Mouse (Mus musculus): ENCODE measurements around the gene Usp22. TPM values are rescaled to one million over a fixed set of nuclear protein-coding genes. Genes with fewer than 3 reads are reported as not detected.

Usp22 gene
- polyA plus RNA-seq, 1 experiment from 2014 or later = 529 TPM

GRCm38 (mm10) chr11:61207487-61208246 is 32.8 kb upstream of the Usp22 start, which contains the start of gene Aldh3a1:
Gene Aldh3a1 (plus strand): TSS chr11:61207537.
- H3K4me2 ChIP-seq (ENCODE audit: low read length) = no peak within 1 kb of the TSS
- no peak for ATAC-seq (ENCODE audit: low FRiP score, low TSS enrichment)

GRCm38 (mm10) chr11:61206136-61206535 is 31.3 kb upstream of the Usp22 start:
- Histone ChIP-seq H3K4me1 (ENCODE audit: control insufficient read depth, insufficient read depth, low read length) (no peaks in the 10 kb centered on the region), H3K27ac (replicated peaks; ENCODE audit: low read depth, low read length) (no peak overlapping the region), H3K9ac (replicated peaks; ENCODE audit: low read length) (no peak overlapping the region), H3K4me3 (replicated peaks; ENCODE audit: low read depth, low read length) (no peak overlapping the region), H3K4me2 (ENCODE audit: low read length) (no peak overlapping the region), H3K9me3 (ENCODE audit: control insufficient read depth, low read length) (no peaks in the 10 kb centered on the region), H3K27me3 (ENCODE audit: control insufficient read depth, insufficient read depth, low read length) (no peaks in the 10 kb centered on the region), H3K36me3 (ENCODE audit: control insufficient read depth, insufficient read depth, low read length) (no peaks in the 10 kb centered on the region)
- ATAC-seq (ENCODE audit: low FRiP score, low TSS enrichment) = no peak
- DNase-seq = no peak
- WGBS = 94% methylated on average over 3 of the region's 3 CpGs

More at GRCm38 (mm10) chr11:61207487-61208246, 32.8 kb upstream of the Usp22 start, which contains the start of gene Aldh3a1:
- H3K9me3 ChIP-seq (ENCODE audit: control insufficient read depth, low read length) = no peaks in the 10 kb centered on the region
- H3K9ac ChIP-seq (replicated peaks; ENCODE audit: low read length) = no peak within 1 kb of the TSS
- H3K4me1 ChIP-seq (ENCODE audit: control insufficient read depth, insufficient read depth, low read length) = no peaks in the 10 kb centered on the region
- no peak within 1 kb of the TSS for H3K4me3 ChIP-seq (replicated peaks; ENCODE audit: low read depth, low read length)
- 74% methylated on average over 10 of the region's 10 CpGs for WGBS
- DNase-seq = no peak
- H3K36me3 ChIP-seq (ENCODE audit: control insufficient read depth, insufficient read depth, low read length) = no peaks in the 10 kb centered on the region
- no peak within 1 kb of the TSS for H3K27ac ChIP-seq (replicated peaks; ENCODE audit: low read depth, low read length)
- no peaks in the 10 kb centered on the region for H3K27me3 ChIP-seq (ENCODE audit: control insufficient read depth, insufficient read depth, low read length)

- DNase-seq = no peak
- no peaks in the 10 kb centered on the region for H3K9me3 ChIP-seq (ENCODE audit: control insufficient read depth, low read length)
Observed at GRCm38 (mm10) chr11:61205167-61205950, 30.5 kb upstream of the Usp22 start.

GRCm38 (mm10) chr11:61202810-61203209 is 28.0 kb upstream of the Usp22 start:
- WGBS = 71% methylated on average over 2 of the region's 2 CpGs
- no peak for ATAC-seq (ENCODE audit: low FRiP score, low TSS enrichment)

More at GRCm38 (mm10) chr11:61205167-61205950, 30.5 kb upstream of the Usp22 start:
- Histone ChIP-seq H3K27me3 (ENCODE audit: control insufficient read depth, insufficient read depth, low read length) (no peaks in the 10 kb centered on the region), H3K4me1 (ENCODE audit: control insufficient read depth, insufficient read depth, low read length) (no peaks in the 10 kb centered on the region), H3K9ac (replicated peaks; ENCODE audit: low read length) (no peak overlapping the region), H3K27ac (replicated peaks; ENCODE audit: low read depth, low read length) (no peak overlapping the region), H3K4me3 (replicated peaks; ENCODE audit: low read depth, low read length) (no peak overlapping the region), H3K4me2 (ENCODE audit: low read length) (no peak overlapping the region), H3K36me3 (ENCODE audit: control insufficient read depth, insufficient read depth, low read length) (no peaks in the 10 kb centered on the region)
- WGBS = 97% methylated on average over 9 of the region's 10 CpGs
- no peak for ATAC-seq (ENCODE audit: low FRiP score, low TSS enrichment)

GRCm38 (mm10) chr11:61202186-61202585 is 27.3 kb upstream of the Usp22 start:
- Histone ChIP-seq H3K27ac (replicated peaks; ENCODE audit: low read depth, low read length) (no peak overlapping the region), H3K9me3 (ENCODE audit: control insufficient read depth, low read length) (no peaks in the 10 kb centered on the region), H3K36me3 (ENCODE audit: control insufficient read depth, insufficient read depth, low read length) (no peaks in the 10 kb centered on the region), H3K4me2 (ENCODE audit: low read length) (no peak overlapping the region), H3K27me3 (ENCODE audit: control insufficient read depth, insufficient read depth, low read length) (no peaks in the 10 kb centered on the region), H3K4me3 (replicated peaks; ENCODE audit: low read depth, low read length) (no peak overlapping the region), H3K9ac (replicated peaks; ENCODE audit: low read length) (no peak overlapping the region), H3K4me1 (ENCODE audit: control insufficient read depth, insufficient read depth, low read length) (no peaks in the 10 kb centered on the region)
- ATAC-seq (ENCODE audit: low FRiP score, low TSS enrichment) = no peak
- WGBS = 52% methylated on average over 6 of the region's 6 CpGs
- peak; percentile 2 for DNase-seq

More at GRCm38 (mm10) chr11:61202810-61203209, 28.0 kb upstream of the Usp22 start:
- H3K4me2 ChIP-seq (ENCODE audit: low read length) = no peak overlapping the region
- no peaks in the 10 kb centered on the region for H3K36me3 ChIP-seq (ENCODE audit: control insufficient read depth, insufficient read depth, low read length)
- H3K9ac ChIP-seq (replicated peaks; ENCODE audit: low read length) = no peak overlapping the region
- H3K4me3 ChIP-seq (replicated peaks; ENCODE audit: low read depth, low read length) = no peak overlapping the region
- DNase-seq = no peak
- H3K27me3 ChIP-seq (ENCODE audit: control insufficient read depth, insufficient read depth, low read length) = no peaks in the 10 kb centered on the region
- no peaks in the 10 kb centered on the region for H3K9me3 ChIP-seq (ENCODE audit: control insufficient read depth, low read length)
- H3K27ac ChIP-seq (replicated peaks; ENCODE audit: low read depth, low read length) = no peak overlapping the region
- H3K4me1 ChIP-seq (ENCODE audit: control insufficient read depth, insufficient read depth, low read length) = no peaks in the 10 kb centered on the region

- no peak overlapping the region for H3K9ac ChIP-seq (replicated peaks; ENCODE audit: low read length)
- no peak overlapping the region for H3K4me3 ChIP-seq (replicated peaks; ENCODE audit: low read depth, low read length)
- H3K9me3 ChIP-seq (ENCODE audit: control insufficient read depth, low read length) = no peaks in the 10 kb centered on the region
- H3K36me3 ChIP-seq (ENCODE audit: control insufficient read depth, insufficient read depth, low read length) = no peaks in the 10 kb centered on the region
- no peaks in the 10 kb centered on the region for H3K27me3 ChIP-seq (ENCODE audit: control insufficient read depth, insufficient read depth, low read length)
- DNase-seq (no peak), ATAC-seq (ENCODE audit: low FRiP score, low TSS enrichment) (no peak)
- H3K4me2 ChIP-seq (ENCODE audit: low read length) = no peak overlapping the region
- no peak overlapping the region for H3K27ac ChIP-seq (replicated peaks; ENCODE audit: low read depth, low read length)
- WGBS = 75% methylated on average over 4 of the region's 4 CpGs
- no peaks in the 10 kb centered on the region for H3K4me1 ChIP-seq (ENCODE audit: control insufficient read depth, insufficient read depth, low read length)
Observed at GRCm38 (mm10) chr11:61199620-61200362, 24.9 kb upstream of the Usp22 start.

- ATAC-seq (ENCODE audit: low FRiP score, low TSS enrichment) (no peak), DNase-seq (no peak)
- no peak overlapping the region for H3K4me2 ChIP-seq (ENCODE audit: low read length)
- no peaks in the 10 kb centered on the region for H3K9me3 ChIP-seq (ENCODE audit: control insufficient read depth, low read length)
- H3K9ac ChIP-seq (replicated peaks; ENCODE audit: low read length) = no peak overlapping the region
- H3K36me3 ChIP-seq (ENCODE audit: control insufficient read depth, insufficient read depth, low read length) = no peaks in the 10 kb centered on the region
- H3K4me3 ChIP-seq (replicated peaks; ENCODE audit: low read depth, low read length) = no peak overlapping the region
- no peaks in the 10 kb centered on the region for H3K4me1 ChIP-seq (ENCODE audit: control insufficient read depth, insufficient read depth, low read length)
- H3K27me3 ChIP-seq (ENCODE audit: control insufficient read depth, insufficient read depth, low read length) = no peaks in the 10 kb centered on the region
- H3K27ac ChIP-seq (replicated peaks; ENCODE audit: low read depth, low read length) = no peak overlapping the region
Observed at GRCm38 (mm10) chr11:61197935-61198334, 23.1 kb upstream of the Usp22 start.

- H3K9me3 ChIP-seq (ENCODE audit: control insufficient read depth, low read length) = no peaks in the 10 kb centered on the region
- 86% methylated on average over 14 of the region's 14 CpGs for WGBS
- H3K4me2 ChIP-seq (ENCODE audit: low read length) = no peak overlapping the region
- no peaks in the 10 kb centered on the region for H3K27me3 ChIP-seq (ENCODE audit: control insufficient read depth, insufficient read depth, low read length)
- no peak overlapping the region for H3K27ac ChIP-seq (replicated peaks; ENCODE audit: low read depth, low read length)
- H3K4me3 ChIP-seq (replicated peaks; ENCODE audit: low read depth, low read length) = no peak overlapping the region
- ATAC-seq (ENCODE audit: low FRiP score, low TSS enrichment) (no peak), DNase-seq (no peak)
- H3K36me3 ChIP-seq (ENCODE audit: control insufficient read depth, insufficient read depth, low read length) = no peaks in the 10 kb centered on the region
- no peaks in the 10 kb centered on the region for H3K4me1 ChIP-seq (ENCODE audit: control insufficient read depth, insufficient read depth, low read length)
- no peak overlapping the region for H3K9ac ChIP-seq (replicated peaks; ENCODE audit: low read length)
Observed at GRCm38 (mm10) chr11:61196616-61197353, 21.9 kb upstream of the Usp22 start.
